Mouse (Mus musculus): Measurements from ENCODE around the gene Naa30.

Naa30 gene

DNA sequence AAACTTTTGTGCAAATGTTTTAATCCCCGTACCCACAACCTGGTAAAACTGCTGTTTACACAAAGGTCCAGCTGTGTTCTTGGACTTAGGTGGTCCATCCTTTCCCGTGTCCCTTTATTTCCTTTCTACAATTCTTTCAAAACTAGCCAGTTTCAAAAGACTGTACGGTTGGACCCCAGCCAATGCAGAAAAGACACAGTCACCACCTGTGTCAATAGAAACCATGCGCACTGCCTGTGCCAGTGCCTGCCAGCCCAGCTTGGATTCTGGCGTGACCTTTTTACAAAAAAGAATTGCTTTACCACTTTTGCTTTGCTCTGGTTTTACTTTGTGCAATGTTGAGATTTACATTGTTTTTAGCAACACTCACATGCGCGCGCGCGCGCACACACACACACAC, 55.0 kb downstream of the Naa30 start:
- no peak for DNase-seq

DNA sequence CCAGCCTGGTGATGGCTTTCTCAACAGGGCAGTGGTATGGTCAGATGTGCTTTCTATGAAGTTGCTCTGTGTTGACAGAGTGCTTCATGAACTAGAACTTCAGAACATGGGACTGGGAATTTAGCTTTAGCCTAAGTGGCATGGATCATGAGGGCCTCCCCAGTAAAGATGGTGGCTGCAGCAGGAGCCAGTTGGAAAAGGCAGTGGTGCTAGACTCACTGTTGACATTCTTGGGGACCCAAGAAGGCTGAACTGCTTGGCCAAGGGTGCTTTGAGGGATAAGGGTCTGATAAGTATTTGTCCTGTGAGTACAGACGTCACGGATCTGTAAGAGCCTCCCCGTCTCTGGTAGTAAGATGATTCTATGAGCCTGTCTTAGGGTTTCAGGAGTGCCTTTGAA, 59.8 kb downstream of the Naa30 start:
- no peak for DNase-seq

DNA sequence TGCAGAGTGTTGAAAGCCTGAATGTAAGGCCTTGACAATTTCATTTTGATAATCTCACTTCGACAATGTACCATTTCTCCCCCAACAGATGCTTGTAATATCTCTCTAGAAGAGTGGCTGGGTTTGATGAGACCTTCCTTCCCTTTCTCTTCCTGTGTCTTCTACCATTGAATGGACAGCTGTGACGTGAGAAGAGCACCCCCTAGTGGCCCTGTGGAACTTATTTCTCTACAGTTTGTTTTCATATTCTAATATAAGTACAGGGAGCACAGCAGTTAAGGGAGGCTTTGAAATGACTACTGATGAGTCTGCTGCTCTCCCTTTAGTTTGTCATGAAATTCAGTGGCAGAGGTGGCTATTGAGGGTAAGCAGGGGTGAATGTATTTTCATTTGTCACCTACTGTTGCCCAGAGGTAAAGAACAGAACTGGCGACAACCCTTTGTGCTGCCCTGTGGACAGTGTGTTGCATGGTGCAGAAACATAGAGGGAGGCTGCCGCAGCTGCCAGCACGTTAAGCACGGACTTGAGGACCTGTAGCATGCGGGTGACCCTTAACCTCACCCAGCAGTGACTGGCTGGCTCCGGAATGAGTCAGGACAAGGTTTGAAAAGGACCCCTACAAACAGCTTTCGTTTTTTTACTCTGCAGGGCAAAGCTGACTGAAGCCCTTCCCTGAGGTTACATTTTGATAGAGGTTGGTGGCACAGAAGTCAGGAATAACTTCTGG, 62.9 kb downstream of the Naa30 start:
- peak; percentile 63 for DNase-seq

DNA sequence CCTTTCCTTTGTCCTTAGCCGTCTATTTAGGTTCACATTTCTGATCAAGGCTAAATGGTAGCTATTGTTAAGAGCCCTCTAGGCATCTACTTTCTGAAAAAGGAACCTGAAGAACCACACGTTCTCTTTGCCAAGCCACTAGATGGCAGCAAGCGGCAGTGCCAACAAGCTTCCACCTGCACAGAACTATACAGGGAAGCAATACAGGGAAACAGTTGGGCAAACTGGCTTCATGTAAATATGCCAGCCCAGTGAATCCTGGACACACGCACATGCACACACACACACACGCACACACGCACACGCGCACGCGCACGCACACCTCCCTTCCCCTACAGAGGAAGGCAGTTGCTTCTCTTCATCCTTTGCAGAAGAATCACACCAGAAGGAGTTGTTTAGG, 66.2 kb downstream of the Naa30 start:
- DNase-seq, result peak; percentile 60

Data from lung, postnatal 14 days (tissue).